Mouse (Mus musculus) spleen, postnatal 14 days (tissue): ENCODE results near the gene 4930451I11Rik.
A peak's percentile ranks its signal among the peaks of the same experiment; 100 is the strongest.

Experiments
- DNase-seq, 2 experiments: peaks; one replicate each; pipeline ENCODE4 v3.0.0; 2021 to 2022; ENCODE audit warnings: low spot score in 2 of 2

4930451I11Rik gene

GRCm38 (mm10) chr7:126831539-126831938, at the start of gene 4930451I11Rik:
TSS of gene 4930451I11Rik (minus strand) at chr7:126831639.
- no peak for DNase-seq

GRCm38 (mm10) chr7:126881040-126881439, 49.6 kb upstream of the 4930451I11Rik start:
- DNase-seq = no peak

GRCm38 (mm10) chr7:126877239-126877638, 45.8 kb upstream of the 4930451I11Rik start:
- DNase-seq = no peak

GRCm38 (mm10) chr7:126870520-126870891, 39.1 kb upstream of the 4930451I11Rik start:
- no peak for DNase-seq

- no peak for DNase-seq
These were observed 38.5 kb upstream of the 4930451I11Rik start for GRCm38 (mm10) chr7:126869780-126870519.

GRCm38 (mm10) chr7:126868003-126868402, 36.6 kb upstream of the 4930451I11Rik start:
- no peak for DNase-seq

GRCm38 (mm10) chr7:126867534-126867933, 36.1 kb upstream of the 4930451I11Rik start:
- no peak for DNase-seq

GRCm38 (mm10) chr7:126863791-126864190, 32.4 kb upstream of the 4930451I11Rik start:
- DNase-seq = no peak

GRCm38 (mm10) chr7:126862147-126862784, 30.8 kb upstream of the 4930451I11Rik start, which contains the start of gene Ino80e:
TSS of gene Ino80e (minus strand) at chr7:126862377.
- DNase-seq = peak; percentile 83 to 89

GRCm38 (mm10) chr7:126861429-126862130, 30.1 kb upstream of the 4930451I11Rik start, which contains the start of gene Hirip3:
TSS of gene Hirip3 (plus strand) at chr7:126861972.
- DNase-seq = peak; percentile 89 to 94

GRCm38 (mm10) chr7:126860987-126861386, 29.5 kb upstream of the 4930451I11Rik start:
- DNase-seq = no peak

GRCm38 (mm10) chr7:126856741-126857420, 25.4 kb upstream of the 4930451I11Rik start:
- DNase-seq = no peak

GRCm38 (mm10) chr7:126855641-126856040, 24.2 kb upstream of the 4930451I11Rik start:
- DNase-seq = no peak

GRCm38 (mm10) chr7:126853454-126853853, 22.0 kb upstream of the 4930451I11Rik start:
- DNase-seq = no peak

GRCm38 (mm10) chr7:126851192-126851591, 19.8 kb upstream of the 4930451I11Rik start:
- no peak for DNase-seq

GRCm38 (mm10) chr7:126850161-126850560, 18.7 kb upstream of the 4930451I11Rik start:
- DNase-seq = no peak

GRCm38 (mm10) chr7:126848794-126849193, 17.4 kb upstream of the 4930451I11Rik start:
- DNase-seq = no peak

- DNase-seq = no peak
These were observed 16.3 kb upstream of the 4930451I11Rik start for GRCm38 (mm10) chr7:126847421-126848398.

GRCm38 (mm10) chr7:126847116-126847420, 15.6 kb upstream of the 4930451I11Rik start, which contains the start of gene Doc2a:
TSS of gene Doc2a (plus strand) at chr7:126847416.
- no peak for DNase-seq

- no peak for DNase-seq
These were observed 14.1 kb upstream of the 4930451I11Rik start for GRCm38 (mm10) chr7:126845516-126845915.

GRCm38 (mm10) chr7:126843276-126843675, 11.8 kb upstream of the 4930451I11Rik start:
- DNase-seq = no peak
